Mouse (Mus musculus) embryonic facial prominence, embryonic 14.5 days (tissue): ENCODE measurements around the gene Klk11. TPM values are rescaled to one million over a fixed set of nuclear protein-coding genes. Genes with fewer than 3 reads are reported as not detected.

Experiments
- ATAC-seq: fragments of 200-750 bp; cut with Nextera tagmentation; 2 replicates; pipeline ENCODE4 v1.8.0; 2017; ENCODE audit warnings: low read depth, moderate number of reproducible peaks, moderate TSS enrichment
- DNase-seq: peaks from one replicate; pipeline ENCODE4 v3.0.0-alpha.2; 2015; ENCODE audit warnings: low spot score
- H3K27ac ChIP-seq: fragments of 300-500 bp; sonication (generic); replicated peaks from 2 replicates; pipeline ENCODE4 v1.5.1; 2014; ENCODE audit warnings: low read depth, mild to moderate bottlenecking, low read length, moderate library complexity
- H3K27me3 ChIP-seq: fragments of 300-500 bp; sonication (generic); replicated peaks from 2 replicates; pipeline ENCODE4 v1.6.1; 2014; ENCODE audit warnings: low read length; ENCODE audit not compliant: control insufficient read depth, insufficient read depth
- H3K36me3 ChIP-seq: fragments of 300-500 bp; sonication (generic); 2 replicates; pipeline ENCODE4 v1.6.1; 2014; ENCODE audit warnings: low read length, mixed read lengths; ENCODE audit not compliant: control insufficient read depth, insufficient read depth
- H3K4me1 ChIP-seq: fragments of 300-500 bp; sonication (generic); 2 replicates; pipeline ENCODE4 v1.6.1; 2014; ENCODE audit warnings: antibody characterized with exemption, low read length; ENCODE audit not compliant: control insufficient read depth, insufficient read depth
- H3K4me2 ChIP-seq: fragments of 300-500 bp; sonication (generic); 2 replicates; pipeline ENCODE4 v1.6.1; 2014; ENCODE audit warnings: low read depth, mild to moderate bottlenecking, low read length, moderate library complexity, mixed read lengths
- H3K4me3 ChIP-seq: fragments of 300-500 bp; sonication (generic); 2 replicates; pipeline ENCODE4 v1.5.1; 2014; ENCODE audit warnings: low read depth, mild to moderate bottlenecking, low read length
- H3K9ac ChIP-seq: fragments of 300-500 bp; sonication (generic); 2 replicates; pipeline ENCODE4 v1.6.1; 2014; ENCODE audit warnings: low read depth, mild to moderate bottlenecking, low read length, moderate library complexity, mixed read lengths
- H3K9me3 ChIP-seq: fragments of 300-500 bp; sonication (generic); 2 replicates; pipeline ENCODE4 v1.6.1; 2016; ENCODE audit warnings: low read length; ENCODE audit not compliant: control insufficient read depth
- WGBS: fragments of 180-500 bp; shearing (Covaris S2); extraction: QIAGEN DNeasy Blood & Tissue Kit; methylation state at CpG from one replicate; pipeline ENCODE4 v1.1.7; 2014; 5-methylcytosine and 5-hydroxymethylcytosine counted together
- polyA plus RNA-seq: library from polyadenylated mRNA; unstranded; fragments of >200 nt; fragmentation: Nextera tagmentation; extraction: Ambion mirVana; gene quantifications from 2 replicates; pipeline ENCODE4 v1.2.1, GENCODE M21; 2014

The Klk11 gene
- polyA plus RNA-seq, 1 experiment from 2014 or later, result 5.3 TPM

DNA sequence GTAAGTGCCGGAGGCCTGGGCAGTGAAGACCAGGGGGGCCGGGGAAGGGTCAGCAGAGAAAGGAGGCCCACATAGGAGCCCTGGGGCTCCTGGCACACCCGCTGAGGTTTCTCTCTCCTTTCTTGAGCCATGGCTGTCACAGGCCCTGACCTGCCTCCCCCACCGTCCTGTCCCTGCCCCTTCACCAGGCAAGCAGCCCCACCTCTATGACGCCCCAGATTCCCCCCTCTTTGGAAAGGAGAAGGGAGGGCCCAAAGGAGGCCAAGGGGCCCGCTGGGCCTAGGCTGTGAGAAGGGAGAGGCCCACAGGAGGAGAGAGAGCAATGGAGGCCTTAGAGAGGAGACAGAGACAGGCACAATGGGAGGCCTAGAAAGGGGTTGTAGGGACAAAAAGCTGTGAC lies 398 bp downstream of the Klk11 start:
- Histone ChIP-seq H3K4me3 (no peak overlapping the region), H3K27me3 (no peaks in the 10 kb centered on the region), H3K36me3 (no peaks in the 10 kb centered on the region), H3K4me1 (0 out of 2 replicates have a peak, but pooled peaks cover 2% of the 10 kb centered on the region), H3K27ac (peak overlapping the region; percentile 65; the same call in 1 of the 2 replicates), H3K9me3 (no peaks in the 10 kb centered on the region), H3K4me2 (no peak overlapping the region), H3K9ac (no peak overlapping the region; the same call in 1 of the 2 replicates)
- ATAC-seq (peak; percentile 62), DNase-seq (no peak)
- 39% methylated on average over 5 of the region's 6 CpGs for WGBS

DNA sequence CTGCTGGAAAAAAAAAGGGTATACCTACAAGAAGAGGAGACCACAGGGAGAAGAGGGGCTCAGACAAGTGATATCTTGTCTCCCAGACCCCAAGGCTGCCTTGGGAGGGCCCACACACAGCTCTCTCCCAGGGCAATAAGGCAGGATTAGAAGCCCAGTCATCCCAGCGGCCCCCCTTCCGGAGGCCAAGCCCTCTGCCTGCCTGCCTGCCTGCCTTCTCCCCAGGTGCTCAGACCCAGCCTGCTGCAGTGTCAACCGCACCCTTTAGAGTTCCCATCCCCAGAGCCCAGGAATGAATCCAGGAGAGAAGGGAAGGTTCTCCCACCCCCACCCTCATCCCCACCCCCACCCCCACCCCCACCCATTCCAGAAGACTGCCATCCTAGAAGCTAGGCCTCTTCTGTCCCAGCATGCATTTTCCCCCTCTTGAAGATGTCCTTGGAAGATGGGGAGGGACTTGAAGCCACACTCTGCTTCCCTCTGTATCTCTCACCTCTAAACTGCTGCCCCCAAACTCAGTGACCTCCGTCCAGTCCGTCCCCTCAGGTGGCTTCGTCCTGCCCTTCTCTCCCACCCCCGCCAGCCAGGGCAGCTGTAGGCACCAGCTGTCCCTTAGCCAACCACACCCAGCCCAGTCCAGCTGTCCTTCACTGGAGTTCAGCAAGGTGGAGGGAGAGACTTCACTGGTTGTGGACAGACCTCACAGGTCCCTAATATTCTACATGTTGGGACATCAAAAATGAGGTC lies 1.1 kb downstream of the Klk11 start:
- Histone ChIP-seq H3K36me3 (no peaks in the 10 kb centered on the region), H3K27me3 (no peaks in the 10 kb centered on the region), H3K4me3 (no peak overlapping the region), H3K4me1 (0 out of 2 replicates have a peak, but pooled peaks cover 2% of the 10 kb centered on the region), H3K9ac (no peak overlapping the region), H3K9me3 (no peaks in the 10 kb centered on the region), H3K27ac (no peak overlapping the region), H3K4me2 (no peak overlapping the region)
- peak; percentile 71 for ATAC-seq
- WGBS, result 49% methylated on average over 6 of the region's 7 CpGs
- DNase-seq, result no peak

- 78% methylated on average over 5 of the region's 5 CpGs for WGBS
- H3K36me3 ChIP-seq, result no peaks in the 10 kb centered on the region
- 0 out of 2 replicates have a peak, but pooled peaks cover 2% of the 10 kb centered on the region for H3K4me1 ChIP-seq
- H3K9ac ChIP-seq, result no peak overlapping the region
- H3K4me3 ChIP-seq, result no peak overlapping the region
- ATAC-seq (no peak), DNase-seq (no peak)
- H3K27me3 ChIP-seq, result no peaks in the 10 kb centered on the region
- no peak overlapping the region for H3K27ac ChIP-seq
- H3K9me3 ChIP-seq, result no peaks in the 10 kb centered on the region
- H3K4me2 ChIP-seq, result no peak overlapping the region
Observed at GRCm38 (mm10) chr7:43776506-43776905, 2.1 kb downstream of the Klk11 start.

- DNase-seq (no peak), ATAC-seq (no peak)
- Histone ChIP-seq H3K9ac (no peak overlapping the region), H3K27ac (no peak overlapping the region), H3K9me3 (no peaks in the 10 kb centered on the region), H3K36me3 (no peaks in the 10 kb centered on the region), H3K27me3 (no peaks in the 10 kb centered on the region), H3K4me1 (0 out of 2 replicates have a peak, but pooled peaks cover 2% of the 10 kb centered on the region), H3K4me3 (no peak overlapping the region), H3K4me2 (no peak overlapping the region)
- WGBS, result 83% methylated on average over 12 of the region's 12 CpGs
Observed at GRCm38 (mm10) chr7:43777423-43777822, 3.0 kb downstream of the Klk11 start.

- DNase-seq, result no peak
- 86% methylated on average over 10 of the region's 10 CpGs for WGBS
Observed at GRCm38 (mm10) chr7:43778176-43778970, 4.0 kb downstream of the Klk11 start.

GRCm38 (mm10) chr7:43780241-43780640 lies 5.8 kb downstream of the Klk11 start:
- peaks cover 8% of the 10 kb centered on the region; the same call in 1 of the 2 replicates for H3K27me3 ChIP-seq
- no peak for ATAC-seq
- H3K9ac ChIP-seq, result no peak overlapping the region
- H3K36me3 ChIP-seq, result no peaks in the 10 kb centered on the region
- 48% methylated on average over 5 of the region's 6 CpGs for WGBS
- H3K4me3 ChIP-seq, result no peak overlapping the region
- H3K4me2 ChIP-seq, result no peak overlapping the region
- H3K9me3 ChIP-seq, result no peaks in the 10 kb centered on the region
- H3K4me1 ChIP-seq, result no peaks in the 10 kb centered on the region
- no peak for DNase-seq
- no peak overlapping the region for H3K27ac ChIP-seq

More at GRCm38 (mm10) chr7:43778176-43778970, 4.0 kb downstream of the Klk11 start:
- Histone ChIP-seq H3K36me3 (no peaks in the 10 kb centered on the region), H3K4me1 (0 out of 2 replicates have a peak, but pooled peaks cover 2% of the 10 kb centered on the region), H3K27me3 (peaks cover 5% of the 10 kb centered on the region; the same call in 1 of the 2 replicates), H3K4me2 (no peak overlapping the region), H3K27ac (no peak overlapping the region), H3K9ac (no peak overlapping the region), H3K9me3 (no peaks in the 10 kb centered on the region), H3K4me3 (no peak overlapping the region)
- ATAC-seq, result no peak

- H3K4me2 ChIP-seq, result no peak within 1 kb of the TSS
- DNase-seq (no peak), ATAC-seq (no peak)
- no peaks in the 10 kb centered on the region for H3K4me1 ChIP-seq
- H3K27ac ChIP-seq, result no peak within 1 kb of the TSS
- no peaks in the 10 kb centered on the region for H3K36me3 ChIP-seq
- H3K9me3 ChIP-seq, result no peaks in the 10 kb centered on the region
- no peak within 1 kb of the TSS for H3K9ac ChIP-seq
- no peak within 1 kb of the TSS for H3K4me3 ChIP-seq
- H3K27me3 ChIP-seq, result peaks cover 8% of the 10 kb centered on the region; the same call in 1 of the 2 replicates
- 32% methylated on average over 5 of the region's 5 CpGs for WGBS
Observed at GRCm38 (mm10) chr7:43780746-43781145, 6.3 kb downstream of the Klk11 start, which contains the start of gene Klk10. TSS of gene Klk10 (plus strand) at chr7:43781035.

GRCm38 (mm10) chr7:43781541-43781940 lies 7.1 kb downstream of the Klk11 start:
- no peak overlapping the region for H3K27ac ChIP-seq
- H3K36me3 ChIP-seq, result no peaks in the 10 kb centered on the region
- H3K27me3 ChIP-seq, result peaks cover 8% of the 10 kb centered on the region; the same call in 1 of the 2 replicates
- H3K9me3 ChIP-seq, result no peaks in the 10 kb centered on the region
- no peak overlapping the region for H3K9ac ChIP-seq
- H3K4me2 ChIP-seq, result no peak overlapping the region
- 82% methylated on average over 10 of the region's 11 CpGs for whole genome bisulfite sequencing
- ATAC-seq (no peak), DNase-seq (no peak)
- no peaks in the 10 kb centered on the region for H3K4me1 ChIP-seq
- no peak overlapping the region for H3K4me3 ChIP-seq
